Mouse (Mus musculus) CD8-positive naive resting alpha-beta T cell, adult 57 days (primary cell): ENCODE measurements around the gene Il17f. TPM values are rescaled to one million over a fixed set of nuclear protein-coding genes. Genes with fewer than 3 reads are reported as not detected.

ENCODE experiments used
- total RNA-seq: library from RNA; stranded (reverse); gene quantifications from one replicate; pipeline ENCODE4 v1.2.4, GENCODE M21; 2023

Il17f gene
- 3.2 TPM for total RNA-seq

DNA sequence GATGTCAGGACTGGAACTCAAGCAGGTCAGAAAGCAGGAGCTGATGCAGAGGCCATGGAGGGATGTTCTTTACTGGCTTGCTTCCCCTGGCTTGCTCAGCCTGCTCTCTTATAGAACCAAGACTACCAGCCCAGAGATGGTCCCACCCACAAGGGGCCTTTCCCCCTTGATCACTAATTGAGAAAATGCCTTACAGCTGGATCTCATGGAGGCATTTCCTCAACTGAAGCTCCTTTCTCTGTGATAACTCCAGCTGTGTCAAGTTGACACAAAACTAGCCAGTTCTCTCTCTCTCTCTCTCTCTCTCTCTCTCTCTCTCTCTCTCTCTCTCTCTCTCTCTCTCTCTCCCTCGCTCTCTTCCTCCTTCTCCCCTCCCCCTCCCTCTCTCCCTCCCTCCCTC, at the start of gene Il17f:
TSS of gene Il17f (minus strand) at position 101 of the 400 bp plus-strand sequence.

DNA sequence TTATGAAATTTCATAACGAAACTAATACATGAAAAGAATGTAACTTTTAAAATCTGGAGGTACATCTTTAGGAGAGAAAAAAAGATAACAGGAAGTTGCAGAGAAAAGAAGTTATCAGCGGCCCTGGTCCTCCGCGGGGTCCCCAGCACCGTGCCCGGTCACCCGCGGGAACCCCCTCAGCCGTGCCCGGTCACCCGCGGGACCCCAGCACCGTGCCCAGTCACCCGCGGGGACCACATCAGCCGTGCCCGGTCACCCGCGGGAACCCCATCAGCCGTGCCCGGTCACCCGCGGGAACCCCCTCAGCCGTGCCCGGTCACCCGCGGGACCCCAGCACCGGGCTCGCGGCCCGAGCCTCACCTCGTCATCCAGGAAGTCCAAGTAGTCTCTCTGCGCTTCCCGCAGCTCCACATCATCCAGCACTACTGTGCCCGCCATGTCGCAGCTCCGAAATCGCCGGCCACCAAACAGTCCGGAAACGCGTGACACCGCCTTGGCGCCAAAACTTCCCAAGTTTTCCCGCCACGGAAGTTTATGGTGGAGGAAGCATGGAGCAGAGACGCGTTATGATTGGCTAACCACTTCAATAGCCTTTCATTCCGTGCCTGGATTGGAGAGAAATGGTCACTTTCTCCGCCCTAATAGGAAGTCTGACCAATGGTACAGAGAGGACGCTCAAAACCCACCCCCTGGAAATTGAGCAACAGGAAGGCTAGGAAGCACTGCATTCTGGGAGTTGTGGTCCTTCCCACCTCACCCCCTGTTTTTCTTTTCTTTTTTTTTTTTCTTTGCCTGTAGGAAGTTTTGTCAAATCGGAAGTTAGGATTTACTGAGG, 29.6 kb upstream of the Il17f start, which contains the start of gene Mcm3:
TSS of gene Mcm3 (minus strand) at position 542 of the 835 bp plus-strand sequence.

DNA sequence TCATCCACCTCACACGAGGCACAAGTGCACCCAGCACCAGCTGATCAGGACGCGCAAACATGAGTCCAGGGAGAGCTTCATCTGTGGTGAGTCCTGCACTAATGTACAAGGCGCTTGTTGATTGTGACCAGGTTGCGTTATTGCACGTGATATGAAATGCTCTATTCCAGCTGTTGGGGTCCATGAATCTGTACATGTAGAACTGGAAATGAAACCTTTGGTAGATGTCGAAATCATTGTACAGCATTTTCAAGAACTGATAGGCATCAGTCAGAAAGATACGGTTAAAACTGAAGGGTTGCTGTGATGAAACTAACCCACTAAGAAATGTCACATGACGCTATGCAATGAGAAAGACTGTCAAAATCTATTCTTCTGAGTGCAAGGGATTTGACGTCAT, 59.5 kb downstream of the Il17f start, which contains the start of gene Il17a:
TSS of gene Il17a (plus strand) at position 3 of the 400 bp plus-strand sequence.

Other genes with a start within 250 kb of the Il17f start
- gene Pkhd1, start 172.6 kb downstream of the Il17f start, total RNA-seq: not detected
- not detected for gene Il17a, start 59.7 kb downstream of the Il17f start, total RNA-seq
- gene Mcm3, start 29.7 kb upstream of the Il17f start, total RNA-seq: 54.3 TPM
- 3.4 TPM for gene Paqr8, start 100.0 kb upstream of the Il17f start, total RNA-seq
- 1.4 TPM for gene Efhc1, start 161.0 kb upstream of the Il17f start, total RNA-seq